Mouse (Mus musculus): ENCODE measurements at regions not wholly inside any gene's neighbourhood (a gene's known extent, or its start where the extent isn't known, plus 50 kb on each side); places are given as distances from the start of the nearest gene placed in this dataset.

- Histone ChIP-seq H3K4me3 (replicated peaks; ENCODE audit: low read depth, low read length) (no peak overlapping the region), H3K9ac (ENCODE audit: low read depth, low read length) (no peak overlapping the region), H3K4me1 (replicated peaks; ENCODE audit: insufficient read depth, low read length) (no peaks in the 10 kb centered on the region), H3K4me2 (ENCODE audit: low read length) (no peak overlapping the region), H3K27ac (no peak overlapping the region), H3K27me3 (ENCODE audit: insufficient read depth, low read length) (no peaks in the 10 kb centered on the region), H3K9me3 (replicated peaks; ENCODE audit: low read length) (no peaks in the 10 kb centered on the region), H3K36me3 (ENCODE audit: insufficient read depth, low read length) (no peaks in the 10 kb centered on the region)
- no peak for DNase-seq (ENCODE audit: low spot score)
- TF ChIP-seq CTCF (IDR thresholded peaks at IDR 0.05; ENCODE audit: low read depth), result no peak
- ATAC-seq (replicated peaks; ENCODE audit: low FRiP score, low read depth), result no peak
- WGBS, result 91% methylated on average over 5 of the region's 5 CpGs
Measured at GRCm38 (mm10) chr2:75460419-75460818, 198.6 kb upstream of the Hnrnpa3 start.

- Histone ChIP-seq H3K9ac (ENCODE audit: low read depth, low read length) (no peak overlapping the region), H3K27ac (no peak overlapping the region), H3K27me3 (ENCODE audit: insufficient read depth, low read length) (no peaks in the 10 kb centered on the region), H3K36me3 (ENCODE audit: insufficient read depth, low read length) (no peaks in the 10 kb centered on the region), H3K4me1 (replicated peaks; ENCODE audit: insufficient read depth, low read length) (no peaks in the 10 kb centered on the region), H3K9me3 (replicated peaks; ENCODE audit: low read length) (no peaks in the 10 kb centered on the region), H3K4me2 (ENCODE audit: low read length) (no peak overlapping the region), H3K4me3 (replicated peaks; ENCODE audit: low read depth, low read length) (no peak overlapping the region)
- DNase-seq (ENCODE audit: low spot score), result no peak
- no peak for ATAC-seq (replicated peaks; ENCODE audit: low FRiP score, low read depth)
- TF ChIP-seq CTCF (IDR thresholded peaks at IDR 0.05; ENCODE audit: low read depth), result no peak
- WGBS, result 89% methylated on average over 5 of the region's 5 CpGs
Measured at GRCm38 (mm10) chr2:75461019-75461418, 198.0 kb upstream of the Hnrnpa3 start.

- no peak for DNase-seq (ENCODE audit: low spot score)
- no peaks in the 10 kb centered on the region for H3K27me3 ChIP-seq (ENCODE audit: insufficient read depth, low read length)
Measured at GRCm38 (mm10) chr2:75461421-75461991, 197.6 kb upstream of the Hnrnpa3 start.

GRCm38 (mm10) chr2:75462030-75462671, 196.9 kb upstream of the Hnrnpa3 start:
- 91% methylated on average over 5 of the region's 5 CpGs for WGBS
- ATAC-seq (replicated peaks; ENCODE audit: low FRiP score, low read depth), result no peak
- no peak overlapping the region for H3K4me2 ChIP-seq (ENCODE audit: low read length)
- H3K4me3 ChIP-seq (replicated peaks; ENCODE audit: low read depth, low read length), result no peak overlapping the region
- H3K9me3 ChIP-seq (replicated peaks; ENCODE audit: low read length), result no peaks in the 10 kb centered on the region
- no peak overlapping the region for H3K27ac ChIP-seq
- no peak for DNase-seq (ENCODE audit: low spot score)
- H3K27me3 ChIP-seq (ENCODE audit: insufficient read depth, low read length), result no peaks in the 10 kb centered on the region
- H3K9ac ChIP-seq (ENCODE audit: low read depth, low read length), result no peak overlapping the region
- no peak for TF ChIP-seq CTCF (IDR thresholded peaks at IDR 0.05; ENCODE audit: low read depth)
- H3K4me1 ChIP-seq (replicated peaks; ENCODE audit: insufficient read depth, low read length), result no peaks in the 10 kb centered on the region
- no peaks in the 10 kb centered on the region for H3K36me3 ChIP-seq (ENCODE audit: insufficient read depth, low read length)

More at GRCm38 (mm10) chr2:75461421-75461991, 197.6 kb upstream of the Hnrnpa3 start:
- Histone ChIP-seq H3K4me3 (replicated peaks; ENCODE audit: low read depth, low read length) (no peak overlapping the region), H3K4me1 (replicated peaks; ENCODE audit: insufficient read depth, low read length) (no peaks in the 10 kb centered on the region), H3K9me3 (replicated peaks; ENCODE audit: low read length) (no peaks in the 10 kb centered on the region), H3K4me2 (ENCODE audit: low read length) (no peak overlapping the region), H3K36me3 (ENCODE audit: insufficient read depth, low read length) (no peaks in the 10 kb centered on the region), H3K9ac (ENCODE audit: low read depth, low read length) (no peak overlapping the region), H3K27ac (no peak overlapping the region)
- 70% methylated on average over 10 of the region's 10 CpGs for WGBS
- ATAC-seq (replicated peaks; ENCODE audit: low FRiP score, low read depth), result no peak
- TF ChIP-seq CTCF (IDR thresholded peaks at IDR 0.05; ENCODE audit: low read depth), result no peak

- no peaks in the 10 kb centered on the region for H3K9me3 ChIP-seq (replicated peaks; ENCODE audit: low read length)
- no peak overlapping the region for H3K27ac ChIP-seq
- 74% methylated on average over 9 of the region's 9 CpGs for WGBS
- H3K27me3 ChIP-seq (ENCODE audit: insufficient read depth, low read length), result no peaks in the 10 kb centered on the region
- ATAC-seq (replicated peaks; ENCODE audit: low FRiP score, low read depth) (no peak), DNase-seq (ENCODE audit: low spot score) (no peak)
- H3K4me2 ChIP-seq (ENCODE audit: low read length), result no peak overlapping the region
- no peak overlapping the region for H3K9ac ChIP-seq (ENCODE audit: low read depth, low read length)
- no peaks in the 10 kb centered on the region for H3K36me3 ChIP-seq (ENCODE audit: insufficient read depth, low read length)
- no peak overlapping the region for H3K4me3 ChIP-seq (replicated peaks; ENCODE audit: low read depth, low read length)
- TF ChIP-seq CTCF (IDR thresholded peaks at IDR 0.05; ENCODE audit: low read depth), result no peak
- H3K4me1 ChIP-seq (replicated peaks; ENCODE audit: insufficient read depth, low read length), result no peaks in the 10 kb centered on the region
Measured at GRCm38 (mm10) chr2:75463091-75463490, 196.0 kb upstream of the Hnrnpa3 start.

GRCm38 (mm10) chr2:75464429-75464828, 194.6 kb upstream of the Hnrnpa3 start:
- Histone ChIP-seq H3K27me3 (ENCODE audit: insufficient read depth, low read length) (no peaks in the 10 kb centered on the region), H3K4me2 (ENCODE audit: low read length) (no peak overlapping the region), H3K9me3 (replicated peaks; ENCODE audit: low read length) (no peaks in the 10 kb centered on the region), H3K27ac (no peak overlapping the region), H3K9ac (ENCODE audit: low read depth, low read length) (no peak overlapping the region), H3K36me3 (ENCODE audit: insufficient read depth, low read length) (no peaks in the 10 kb centered on the region), H3K4me1 (replicated peaks; ENCODE audit: insufficient read depth, low read length) (no peaks in the 10 kb centered on the region), H3K4me3 (replicated peaks; ENCODE audit: low read depth, low read length) (no peak overlapping the region)
- 48% methylated on average over 2 of the region's 2 CpGs for WGBS
- DNase-seq (ENCODE audit: low spot score) (no peak), ATAC-seq (replicated peaks; ENCODE audit: low FRiP score, low read depth) (no peak)
- TF ChIP-seq CTCF (IDR thresholded peaks at IDR 0.05; ENCODE audit: low read depth), result no peak
